Mouse (Mus musculus) left cerebral cortex, adult 6 months (tissue): Measurements from ENCODE around the gene Tra2a. TPM values are rescaled to one million over a fixed set of nuclear protein-coding genes. Genes with fewer than 3 reads are reported as not detected.

Experiments
- long read RNA-seq, 2 experiments: library from polyadenylated mRNA; unstranded; transcript quantifications; one replicate each; pipeline ENCODE4 v2.0.0; 2019 to 2020
- polyA plus RNA-seq: library from polyadenylated mRNA; unstranded; fragments of <200 nt; fragmentation: Nextera tagmentation; gene quantifications from 2 replicates; pipeline ENCODE4 v1.2.3, GENCODE M21; 2021

The Tra2a gene
- polyA plus RNA-seq, result 15.5 and 23.1 TPM in 2 replicates
- long read RNA-seq, experiment 1, transcript Tra2a-203 (1 exons, 3,788 nt), result minor isoform, 21 of 151 reads
- long read RNA-seq, experiment 1, transcript Tra2a-204 (8 exons, 1,777 nt), result minor isoform, 12 of 151 reads
- long read RNA-seq, experiment 1, transcript Tra2a-201 (8 exons, 1,799 nt), result major isoform, 76 of 151 reads
- long read RNA-seq, experiment 1, partial matches to known transcripts, result 11 of 151 reads
- long read RNA-seq, experiment 1, other reads (novel, unspliced or antisense), result 31 of 151 reads
- long read RNA-seq, experiment 2, transcript Tra2a-201 (8 exons, 1,799 nt), result major isoform, 15 of 29 reads
- long read RNA-seq, experiment 2, partial matches to known transcripts, result 5 of 29 reads
- long read RNA-seq, experiment 2, other reads (novel, unspliced or antisense), result 6 of 29 reads

DNA sequence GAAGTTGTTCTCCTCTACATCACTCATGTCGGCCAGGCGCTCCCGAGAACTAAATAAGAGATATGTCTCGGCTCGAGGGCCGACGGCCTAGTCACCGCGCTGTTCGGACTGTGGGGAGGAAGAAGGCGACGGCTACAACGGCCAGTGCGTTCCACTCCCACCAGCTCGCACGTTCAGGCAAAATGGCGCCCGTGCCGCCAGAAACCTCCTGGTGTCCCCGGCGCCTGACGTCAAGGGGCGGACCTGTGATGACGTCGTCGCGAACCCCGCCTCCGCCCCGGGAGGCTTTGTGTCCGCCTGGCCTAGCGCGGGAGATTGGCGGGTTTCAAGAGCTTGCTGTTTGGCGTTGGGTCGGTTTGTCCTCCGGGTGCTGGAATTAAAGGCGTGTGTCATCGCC, at the start of gene Tra2a:
Gene Tra2a (minus strand): TSS at position 187 of the 397 bp plus-strand sequence.

DNA sequence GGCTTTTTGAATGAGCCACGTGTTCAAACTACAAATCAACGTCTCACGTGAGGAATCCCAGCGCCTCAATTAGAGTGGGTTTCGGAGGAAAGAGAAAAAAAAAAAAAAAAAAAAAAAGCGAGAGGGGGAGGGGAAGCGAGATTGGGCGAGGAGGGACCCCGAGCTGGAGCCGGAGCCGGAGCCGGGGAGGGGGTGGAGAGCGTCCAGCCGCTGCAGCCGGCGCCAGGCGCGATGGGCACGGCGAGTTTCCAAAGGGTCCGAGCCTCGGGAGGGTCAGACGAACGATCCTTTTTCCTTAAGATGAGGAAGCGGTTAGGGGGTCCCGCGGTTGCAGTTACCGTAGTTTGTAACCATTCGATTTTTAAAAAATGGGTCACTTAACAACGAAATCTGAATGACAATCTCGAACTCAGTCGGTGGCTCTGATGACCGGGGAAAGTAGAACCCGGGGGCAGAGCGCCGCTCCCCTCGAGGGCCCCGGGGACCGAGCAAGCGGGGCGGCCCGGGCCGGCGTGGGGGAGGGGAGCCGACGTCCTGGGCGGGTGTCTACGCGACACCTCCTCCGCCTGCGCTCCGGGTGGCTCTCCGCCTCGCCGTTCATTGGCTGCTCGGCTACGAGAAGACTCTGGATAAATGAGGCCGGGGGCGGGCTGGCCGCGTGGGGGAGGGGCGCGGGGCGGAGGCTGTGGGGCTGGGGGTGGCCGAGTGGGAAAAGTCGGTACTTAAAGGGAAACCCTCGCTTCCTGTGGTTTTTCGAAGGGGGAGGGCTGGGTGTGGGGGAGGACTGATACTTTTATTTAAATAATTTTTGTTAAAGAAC, 48.7 kb downstream of the Tra2a start, which contains the start of gene Igf2bp3:
Gene Igf2bp3 (minus strand): TSS at position 30 of the 820 bp plus-strand sequence.

Other genes starting within 250 kb of the Tra2a start
- 1.1 and 1.5 TPM in 2 replicates for gene Gpnmb, start 227.5 kb downstream of the Tra2a start, polyA plus RNA-seq
- gene Malsu1, start 190.2 kb downstream of the Tra2a start, polyA plus RNA-seq, result 32.4 and 41.5 TPM in 2 replicates
- gene Igf2bp3, start 49.1 kb downstream of the Tra2a start, polyA plus RNA-seq, result 3.9 and 5.9 TPM in 2 replicates
- gene Ccdc126, start 55.2 kb upstream of the Tra2a start, polyA plus RNA-seq, result 13.4 and 17.8 TPM in 2 replicates
- gene Fam221a, start 103.7 kb upstream of the Tra2a start, polyA plus RNA-seq, result 1.0 and 2.0 TPM in 2 replicates
- not detected in 2 replicates for gene Stk31, start 131.6 kb upstream of the Tra2a start, polyA plus RNA-seq